Mouse (Mus musculus): ENCODE measurements around the gene Exd2.

Gene Exd2

GRCm38 (mm10) chr12:80495691-80496090, 32.8 kb downstream of the Exd2 start:
- DNase-seq (ENCODE audit: low spot score in 2 of 2) = no peak

GRCm38 (mm10) chr12:80498356-80498755, 35.5 kb downstream of the Exd2 start:
- DNase-seq (ENCODE audit: low spot score in 2 of 2) = no peak

- no peak for DNase-seq (ENCODE audit: low spot score in 2 of 2)
Measured at GRCm38 (mm10) chr12:80500506-80500905, 37.6 kb downstream of the Exd2 start.

- DNase-seq (ENCODE audit: low spot score in 2 of 2) = no peak
Measured at GRCm38 (mm10) chr12:80504718-80505117, 41.8 kb downstream of the Exd2 start.

- no peak for DNase-seq (ENCODE audit: low spot score in 2 of 2)
Measured at GRCm38 (mm10) chr12:80507041-80507745, 44.3 kb downstream of the Exd2 start.

GRCm38 (mm10) chr12:80517977-80518376, 55.1 kb downstream of the Exd2 start, which contains the start of gene Galnt16:
Galnt16 (plus strand) TSS chr12:80518277.
- DNase-seq (ENCODE audit: low spot score in 2 of 2) = no peak

GRCm38 (mm10) chr12:80518393-80518756, 55.5 kb downstream of the Exd2 start:
- no peak for DNase-seq (ENCODE audit: low spot score in 2 of 2)

GRCm38 (mm10) chr12:80518757-80519620, 56.1 kb downstream of the Exd2 start:
- DNase-seq (ENCODE audit: low spot score in 2 of 2) = no peak

GRCm38 (mm10) chr12:80519621-80520332, 56.9 kb downstream of the Exd2 start:
- DNase-seq (ENCODE audit: low spot score in 2 of 2) = no peak

GRCm38 (mm10) chr12:80522006-80522405, 59.1 kb downstream of the Exd2 start:
- no peak for DNase-seq (ENCODE audit: low spot score in 2 of 2)

- DNase-seq (ENCODE audit: low spot score in 2 of 2) = no peak
Measured at GRCm38 (mm10) chr12:80524276-80524921, 61.5 kb downstream of the Exd2 start.

- no peak for DNase-seq (ENCODE audit: low spot score in 2 of 2)
Measured at GRCm38 (mm10) chr12:80525513-80525912, 62.6 kb downstream of the Exd2 start.

- DNase-seq (ENCODE audit: low spot score in 2 of 2) = no peak
Measured at GRCm38 (mm10) chr12:80526511-80526910, 63.6 kb downstream of the Exd2 start.

GRCm38 (mm10) chr12:80527727-80528389, 65.0 kb downstream of the Exd2 start:
- no peak for DNase-seq (ENCODE audit: low spot score in 2 of 2)

- no peak for DNase-seq (ENCODE audit: low spot score in 2 of 2)
Measured at GRCm38 (mm10) chr12:80530052-80530451, 67.2 kb downstream of the Exd2 start.

- DNase-seq (ENCODE audit: low spot score in 2 of 2) = no peak
Measured at GRCm38 (mm10) chr12:80530630-80531029, 67.7 kb downstream of the Exd2 start.

- DNase-seq (ENCODE audit: low spot score in 2 of 2) = no peak
Measured at GRCm38 (mm10) chr12:80531585-80531984, 68.7 kb downstream of the Exd2 start.

GRCm38 (mm10) chr12:80533876-80534275, 71.0 kb downstream of the Exd2 start:
- DNase-seq (ENCODE audit: low spot score in 2 of 2) = no peak

- no peak for DNase-seq (ENCODE audit: low spot score in 2 of 2)
Measured at GRCm38 (mm10) chr12:80537313-80537712, 74.4 kb downstream of the Exd2 start.

GRCm38 (mm10) chr12:80538311-80538710, 75.4 kb downstream of the Exd2 start:
- DNase-seq (ENCODE audit: low spot score in 2 of 2) = no peak

- no peak for DNase-seq (ENCODE audit: low spot score in 2 of 2)
Measured at GRCm38 (mm10) chr12:80545310-80545709, 82.4 kb downstream of the Exd2 start.
